Mouse (Mus musculus) midbrain, embryonic 11.5 days (tissue): Measurements from ENCODE around the gene Mier2. TPM values are rescaled to one million over a fixed set of nuclear protein-coding genes. Genes with fewer than 3 reads are reported as not detected.

Experiments
- ATAC-seq: fragments of 200-750 bp; cut with Nextera tagmentation; 2 replicates; pipeline ENCODE4 v1.8.0; 2017; ENCODE audit warnings: moderate TSS enrichment, moderate library complexity; ENCODE audit not compliant: low FRiP score
- DNase-seq: peaks from one replicate; pipeline ENCODE4 v3.0.0; 2015; ENCODE audit warnings: low spot score; ENCODE audit errors: missing footprints
- H3K27ac ChIP-seq: fragments of 300-500 bp; sonication (generic); 2 replicates; pipeline ENCODE4 v1.5.1; 2014; ENCODE audit warnings: low read depth, low read length
- H3K27me3 ChIP-seq: fragments of 300-500 bp; sonication (generic); 2 replicates; pipeline ENCODE4 v1.6.1; 2014; ENCODE audit warnings: mild to moderate bottlenecking, low read length, moderate library complexity, mixed read lengths; ENCODE audit not compliant: control insufficient read depth, insufficient read depth
- H3K36me3 ChIP-seq: fragments of 300-500 bp; sonication (generic); 2 replicates; pipeline ENCODE4 v1.6.1; 2014; ENCODE audit warnings: mild to moderate bottlenecking, low read length, moderate library complexity, mixed read lengths; ENCODE audit not compliant: control insufficient read depth, insufficient read depth
- H3K4me1 ChIP-seq: fragments of 300-500 bp; sonication (generic); 2 replicates; pipeline ENCODE4 v1.6.1; 2014; ENCODE audit warnings: low read length; ENCODE audit not compliant: control insufficient read depth, insufficient read depth
- H3K4me2 ChIP-seq: fragments of 300-500 bp; sonication (generic); 2 replicates; pipeline ENCODE4 v1.6.1; 2014; ENCODE audit warnings: mild to moderate bottlenecking, moderate library complexity
- H3K4me3 ChIP-seq: fragments of 300-500 bp; sonication (generic); 2 replicates; pipeline ENCODE4 v1.5.1; 2014; ENCODE audit warnings: low read depth, low read length
- H3K9ac ChIP-seq: fragments of 300-500 bp; sonication (generic); 2 replicates; pipeline ENCODE4 v1.6.1; 2014; ENCODE audit warnings: low read length
- H3K9me3 ChIP-seq: fragments of 300-500 bp; sonication (generic); 2 replicates; pipeline ENCODE4 v1.6.1; 2016; ENCODE audit warnings: low read length; ENCODE audit not compliant: control insufficient read depth
- whole genome bisulfite sequencing: fragments of 180-500 bp; shearing (Covaris S2); extraction: QIAGEN DNeasy Blood & Tissue Kit; methylation state at CpG from one replicate; pipeline ENCODE4 v1.1.7; 2014; 5-methylcytosine and 5-hydroxymethylcytosine counted together
- polyA plus RNA-seq: library from polyadenylated mRNA; unstranded; fragments of >200 nt; fragmentation: Nextera tagmentation; extraction: Ambion mirVana; gene quantifications from 2 replicates; pipeline ENCODE4 v1.2.1, GENCODE M21; 2014

Mier2 gene
- polyA plus RNA-seq, 1 experiment from 2014 or later: 41.8 TPM

DNA sequence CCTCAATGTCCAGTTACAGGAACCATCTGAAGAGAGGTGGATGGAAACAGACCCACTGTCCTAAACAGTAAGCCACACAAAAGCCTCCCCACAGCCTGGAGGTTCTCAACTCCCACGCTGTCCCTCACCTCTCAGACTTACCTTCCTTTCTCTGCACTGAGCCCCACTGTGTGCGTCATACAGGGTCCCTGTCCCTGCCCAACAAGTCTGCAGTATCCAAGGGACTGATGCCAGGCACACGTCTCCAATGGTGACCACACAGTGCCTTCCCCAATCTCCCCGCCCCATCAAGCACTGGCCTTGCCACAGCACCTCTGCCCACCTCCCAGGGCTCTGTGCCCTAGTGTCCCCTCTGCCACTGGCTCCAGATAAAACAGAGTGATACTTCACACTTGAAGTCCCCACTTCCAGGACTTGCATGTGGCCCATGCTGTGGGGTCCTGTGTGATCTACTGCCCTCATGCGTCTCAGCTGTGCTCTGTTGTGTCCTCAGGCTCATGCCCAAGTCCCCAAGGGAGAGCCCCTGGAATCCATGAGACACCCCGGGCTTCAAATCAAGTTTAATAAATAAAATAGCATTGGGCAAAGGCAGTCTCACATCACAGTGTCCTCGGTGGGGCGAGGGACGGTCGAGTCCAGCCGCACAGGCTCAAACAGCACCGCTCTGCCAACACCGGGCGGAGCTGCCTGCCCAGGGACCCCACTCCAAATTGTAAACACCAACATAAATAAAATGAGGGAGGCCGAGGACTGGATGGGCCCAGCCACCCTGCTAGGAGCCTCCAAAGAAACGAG, 15.1 kb downstream of the Mier2 start:
- Histone ChIP-seq H3K4me2 (no peak overlapping the region), H3K4me3 (no peak overlapping the region), H3K27me3 (no peaks in the 10 kb centered on the region), H3K4me1 (no peaks in the 10 kb centered on the region), H3K36me3 (peaks cover 27% of the 10 kb centered on the region), H3K27ac (no peak overlapping the region), H3K9ac (no peak overlapping the region), H3K9me3 (no peaks in the 10 kb centered on the region)
- DNase-seq: no peak
- WGBS: 91% methylated on average over 16 of the region's 16 CpGs
- ATAC-seq: no peak

DNA sequence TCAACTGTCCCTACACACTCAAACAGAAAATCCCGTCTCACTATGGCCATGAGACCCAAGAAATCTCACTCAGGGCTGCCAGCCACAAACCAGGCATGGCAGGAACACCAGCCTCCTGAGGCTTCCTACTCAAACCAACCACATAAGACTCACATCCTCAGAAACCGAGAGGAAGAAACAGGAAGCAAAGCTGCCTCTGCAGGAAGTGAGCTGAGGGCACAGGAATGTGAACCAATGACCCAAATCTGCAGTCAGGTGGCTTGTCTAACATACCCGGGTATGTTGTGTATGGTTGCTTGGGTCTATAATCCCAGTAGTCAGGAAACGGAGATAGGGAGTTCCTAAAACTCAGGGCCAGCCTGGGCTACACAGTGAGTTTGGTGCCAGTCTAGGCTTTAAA, 16.1 kb downstream of the Mier2 start:
- DNase-seq: no peak
- H3K9ac ChIP-seq: no peak overlapping the region
- H3K4me2 ChIP-seq: no peak overlapping the region
- no peaks in the 10 kb centered on the region for H3K9me3 ChIP-seq
- no peak for ATAC-seq
- no peak overlapping the region for H3K4me3 ChIP-seq
- H3K27me3 ChIP-seq: no peaks in the 10 kb centered on the region
- 0 out of 2 replicates have a peak, but pooled peaks cover under 1% of the 10 kb centered on the region for H3K4me1 ChIP-seq
- no peak overlapping the region for H3K27ac ChIP-seq
- 76% methylated on average over 4 of the region's 4 CpGs for WGBS
- H3K36me3 ChIP-seq: peaks cover 18% of the 10 kb centered on the region

DNA sequence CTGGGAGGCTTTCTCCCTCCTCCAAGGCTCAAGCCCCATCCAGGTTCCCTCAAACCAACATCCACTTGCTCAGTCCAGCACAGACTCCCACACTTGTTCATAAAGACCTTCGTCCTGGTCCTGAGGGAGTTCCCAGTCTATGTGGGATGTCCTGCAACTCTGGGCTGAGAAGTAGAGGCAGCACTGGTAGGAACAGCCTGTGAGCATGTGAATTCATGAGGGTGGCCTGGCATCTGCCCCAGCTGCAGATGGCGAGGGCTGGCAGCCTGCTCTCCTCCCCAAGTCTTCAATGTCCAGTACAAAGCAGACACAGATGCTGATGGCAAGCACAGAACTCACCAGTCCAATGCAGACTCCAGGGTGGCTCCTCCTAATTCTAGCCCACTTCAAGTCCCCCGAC, 16.7 kb downstream of the Mier2 start:
- DNase-seq (no peak), ATAC-seq (no peak)
- 94% methylated on average over 3 of the region's 3 CpGs for WGBS
- Histone ChIP-seq H3K4me2 (no peak overlapping the region), H3K9ac (no peak overlapping the region), H3K36me3 (peaks cover 16% of the 10 kb centered on the region), H3K4me1 (0 out of 2 replicates have a peak, but pooled peaks cover 3% of the 10 kb centered on the region), H3K27ac (no peak overlapping the region), H3K9me3 (no peaks in the 10 kb centered on the region), H3K4me3 (no peak overlapping the region), H3K27me3 (no peaks in the 10 kb centered on the region)

DNA sequence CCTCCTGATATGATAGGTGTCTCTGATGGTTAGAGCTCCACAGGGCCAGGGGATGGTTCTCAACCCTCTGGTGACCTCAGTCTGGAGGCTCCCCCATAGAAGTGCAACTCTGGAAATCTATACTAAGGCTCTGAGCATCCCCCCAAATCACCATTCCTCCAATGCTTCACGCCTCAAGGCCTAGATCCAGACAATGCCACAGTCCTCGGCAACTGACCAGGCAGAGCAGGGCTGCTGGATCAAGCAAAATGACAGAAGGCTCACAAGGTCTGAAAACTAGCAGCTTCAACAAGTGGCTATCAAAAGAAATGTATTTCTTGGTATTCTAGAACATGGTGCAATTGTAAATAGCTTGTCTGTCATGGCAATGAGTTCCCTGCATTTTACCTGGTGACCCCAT, 17.2 kb downstream of the Mier2 start:
- 87% methylated on average over 2 of the region's 2 CpGs for WGBS
- Histone ChIP-seq H3K36me3 (peaks cover 16% of the 10 kb centered on the region), H3K9me3 (no peaks in the 10 kb centered on the region), H3K27me3 (no peaks in the 10 kb centered on the region), H3K9ac (no peak overlapping the region), H3K4me3 (no peak overlapping the region), H3K4me1 (0 out of 2 replicates have a peak, but pooled peaks cover 7% of the 10 kb centered on the region), H3K27ac (no peak overlapping the region), H3K4me2 (no peak overlapping the region)
- ATAC-seq (no peak), DNase-seq (no peak)

DNA sequence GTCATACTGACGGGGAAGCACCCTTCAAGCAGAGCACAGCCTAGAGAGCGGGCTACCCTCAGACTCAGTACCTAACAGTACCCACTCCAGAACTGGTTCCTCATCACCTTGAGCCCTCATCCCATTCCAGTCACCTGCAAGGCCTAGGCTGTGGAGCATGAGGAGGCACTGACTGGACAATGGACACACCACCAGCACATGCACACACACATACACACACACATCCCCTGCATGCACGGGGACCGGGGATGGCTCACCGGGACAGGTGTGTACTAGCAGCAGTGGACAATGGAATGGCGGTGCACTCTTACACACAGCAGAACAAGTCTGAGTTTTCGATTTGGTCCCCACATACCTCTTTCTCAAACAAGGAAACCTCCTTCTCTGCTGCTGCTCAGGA, 17.7 kb downstream of the Mier2 start:
- no peaks in the 10 kb centered on the region for H3K9me3 ChIP-seq
- H3K4me2 ChIP-seq: no peak overlapping the region
- H3K4me3 ChIP-seq: no peak overlapping the region
- no peaks in the 10 kb centered on the region; the same call in 1 of the 2 replicates for H3K27me3 ChIP-seq
- H3K27ac ChIP-seq: no peak overlapping the region
- no peak for DNase-seq
- H3K36me3 ChIP-seq: peaks cover 15% of the 10 kb centered on the region
- WGBS: 92% methylated on average over 7 of the region's 7 CpGs
- 0 out of 2 replicates have a peak, but pooled peaks cover 7% of the 10 kb centered on the region for H3K4me1 ChIP-seq
- H3K9ac ChIP-seq: no peak overlapping the region
- no peak for ATAC-seq

DNA sequence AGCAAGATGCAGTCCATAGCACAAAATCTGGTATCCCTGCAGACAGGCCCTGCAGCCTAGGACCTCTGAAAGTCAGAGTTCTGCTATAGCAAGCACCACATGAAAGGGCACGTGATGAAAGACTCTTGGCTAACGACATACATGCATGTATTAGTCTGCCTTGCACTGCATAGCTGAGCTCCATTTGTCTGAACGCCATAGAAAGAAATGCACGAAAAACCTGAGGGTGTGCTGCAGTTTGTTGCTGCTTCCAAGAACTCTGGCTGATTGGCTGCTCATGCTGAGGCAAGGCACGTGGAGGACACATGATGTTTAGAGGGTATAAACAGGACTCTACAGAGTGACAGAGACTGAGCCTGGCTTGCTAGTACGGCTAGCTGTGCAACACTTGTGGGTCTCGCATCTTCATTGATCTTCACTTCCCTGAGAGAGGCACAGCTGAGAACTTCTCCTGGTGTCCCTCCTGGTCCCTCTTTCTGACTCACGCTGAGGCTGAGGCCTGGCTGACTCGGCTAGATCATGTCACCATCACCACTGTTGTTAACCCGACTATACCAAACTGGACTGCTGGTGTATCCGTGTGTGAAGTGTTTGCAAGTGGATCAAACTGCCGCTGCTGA, 18.4 kb downstream of the Mier2 start:
- WGBS: 81% methylated on average over 12 of the region's 12 CpGs
- H3K9me3 ChIP-seq: no peaks in the 10 kb centered on the region

DNA sequence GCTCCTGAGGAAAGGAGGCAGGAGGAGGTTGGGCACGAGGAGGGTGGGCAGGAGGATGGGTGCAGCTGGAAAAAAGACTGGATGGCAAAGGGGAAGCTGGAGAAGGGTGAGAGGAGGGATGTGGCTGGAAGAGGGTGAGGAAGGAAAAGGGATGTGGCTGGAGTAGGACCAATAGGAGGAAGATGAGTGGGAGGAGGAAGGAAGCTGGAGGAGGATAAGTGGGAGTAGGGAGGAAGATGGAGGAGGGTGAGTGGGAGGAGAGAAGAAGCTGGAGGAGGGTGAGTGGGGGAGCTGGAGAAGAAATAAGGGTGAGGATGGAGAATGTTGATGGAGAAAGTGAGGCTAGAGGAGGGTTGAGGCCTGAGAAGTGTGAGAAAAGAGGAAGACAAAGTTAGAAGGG, 19.6 kb downstream of the Mier2 start:
- Histone ChIP-seq H3K27me3 (no peaks in the 10 kb centered on the region; the same call in 1 of the 2 replicates), H3K4me3 (no peak overlapping the region), H3K4me2 (no peak overlapping the region), H3K9me3 (no peaks in the 10 kb centered on the region), H3K36me3 (peaks cover 8% of the 10 kb centered on the region; the same call in 1 of the 2 replicates), H3K9ac (no peak overlapping the region), H3K27ac (no peak overlapping the region), H3K4me1 (0 out of 2 replicates have a peak, but pooled peaks cover 7% of the 10 kb centered on the region)
- ATAC-seq: no peak
- WGBS: 68% methylated on average over 1 of the region's 1 CpGs
- no peak for DNase-seq

More for the DNA sequence above, 18.4 kb downstream of the Mier2 start:
- ATAC-seq (no peak), DNase-seq (no peak)
- Histone ChIP-seq H3K4me1 (0 out of 2 replicates have a peak, but pooled peaks cover 7% of the 10 kb centered on the region), H3K4me2 (no peak overlapping the region), H3K27me3 (no peaks in the 10 kb centered on the region; the same call in 1 of the 2 replicates), H3K9ac (no peak overlapping the region), H3K36me3 (peaks cover 13% of the 10 kb centered on the region), H3K4me3 (no peak overlapping the region), H3K27ac (no peak overlapping the region)

DNA sequence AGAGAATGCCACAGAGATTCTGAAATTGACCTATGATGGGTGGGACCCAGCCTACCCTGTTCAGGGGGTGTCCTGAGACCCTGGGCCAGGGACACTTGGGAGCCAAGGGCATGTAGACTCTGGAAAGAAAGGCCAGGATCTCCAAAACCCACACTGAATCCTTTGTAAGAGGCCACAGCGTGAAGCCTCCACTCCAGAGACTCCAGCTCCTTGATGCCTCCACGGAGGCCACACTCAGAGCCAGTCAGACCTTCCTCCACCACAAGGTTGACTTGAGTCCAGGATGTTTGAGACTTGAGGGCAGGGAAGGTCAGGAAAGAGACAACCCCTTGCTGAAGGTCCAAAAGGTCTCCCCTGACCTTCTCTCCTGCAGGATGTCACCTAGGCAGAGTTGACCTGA, 20.6 kb downstream of the Mier2 start:
- WGBS: 89% methylated on average over 2 of the region's 2 CpGs
- no peak for ATAC-seq

More for the DNA sequence above, 20.6 kb downstream of the Mier2 start:
- Histone ChIP-seq H3K36me3 (no peaks in the 10 kb centered on the region; the same call in 1 of the 2 replicates), H3K4me3 (no peak overlapping the region), H3K4me1 (0 out of 2 replicates have a peak, but pooled peaks cover 7% of the 10 kb centered on the region), H3K27me3 (no peaks in the 10 kb centered on the region; the same call in 1 of the 2 replicates), H3K4me2 (no peak overlapping the region), H3K27ac (no peak overlapping the region), H3K9ac (no peak overlapping the region), H3K9me3 (no peaks in the 10 kb centered on the region)
- DNase-seq: no peak
